14 mouse cellular contexts compared by ENCODE assay signal in the genomic region with DNA sequence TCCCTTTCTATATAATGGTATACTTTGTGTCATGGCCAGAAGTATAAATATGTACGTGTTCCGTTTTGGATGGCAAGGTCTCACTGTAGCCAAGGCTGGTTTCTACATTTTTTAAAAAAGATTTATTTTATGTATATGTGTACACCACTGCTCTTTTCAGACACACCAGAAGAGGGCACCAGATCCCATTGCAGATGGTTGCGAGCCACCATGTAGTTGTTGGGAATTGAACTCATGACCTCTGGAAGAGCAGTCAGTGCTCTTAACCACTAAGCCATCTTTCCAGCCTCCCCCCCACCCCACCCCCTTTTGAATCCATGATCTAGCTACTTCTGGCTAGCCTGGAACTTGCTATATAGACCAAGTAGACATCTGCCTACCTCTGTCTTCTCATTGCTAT. TPM values are rescaled to one million over a fixed set of nuclear protein-coding genes. Genes with fewer than 3 reads are reported as not detected.
A peak's percentile ranks its signal among the peaks of the same experiment; 100 is the strongest.
DNase-seq lines count a peak whose midpoint lies in the region; ATAC-seq and TF ChIP-seq lines count a peak whose summit lies in the region.
"Had no signal": no experiment of that assay in that cellular context is flagged by ENCODE, and none has a peak within 500 bp of the region (broad histone marks: within the 10 kb centered on the region; RNA-seq: fewer than 3 reads in every experiment).

No protein-coding gene starts in this region.

- ATAC-seq in liver, embryonic 13.5 days (ENCODE audit: low read depth), result no peak
- no peak for ATAC-seq in liver, embryonic 12.5 days
- ATAC-seq: activated CD4-positive, CD25-positive, alpha-beta regulatory T cell, adult 4 months had no signal

- no peaks in the 10 kb centered on the region for H3K9me3 ChIP-seq in heart, embryonic 10.5 days
- H3K9me3 ChIP-seq in liver, embryonic 13.5 days (replicated peaks), result no peaks in the 10 kb centered on the region
- no peaks in the 10 kb centered on the region for H3K9me3 ChIP-seq in liver, embryonic 12.5 days (replicated peaks)
- H3K9me3 ChIP-seq: hindbrain, embryonic 10.5 days had no signal

- intact Hi-C loops in heart, adult 2 months (cut with DNase I), result no loop called here

- H3K4me2 ChIP-seq in liver, embryonic 13.5 days, result peak overlapping the region; percentile 76
- no peak overlapping the region for H3K4me2 ChIP-seq in liver, embryonic 12.5 days

- DNase-seq in heart, adult 2 months, result no peak
- DNase-seq in heart, embryonic 10.5 days (ENCODE audit: low spot score), result no peak
- DNase-seq in liver, embryonic 13.5 days, result no peak
- DNase-seq in testis, postnatal 14 days (ENCODE audit: low spot score), result peak; percentile 6
- no peak for DNase-seq in testis, postnatal 10 days (ENCODE audit: low spot score)
- DNase-seq in cerebellum, postnatal 4 days (ENCODE audit: low spot score in 2 of 2), result no peak
- DNase-seq in Muller cell, postnatal 12 days (ENCODE audit: inconsistent ontology term), result no peak
- DNase-seq: adrenal gland, postnatal 36 days; cerebellum, postnatal 25 days; kidney, adult 11 months had no signal

- TF ChIP-seq CTCF in heart, adult 2 months (IDR thresholded peaks at IDR 0.05), result peak; percentile 62

- H3K36me3 ChIP-seq in heart, adult 2 months (ENCODE audit: control insufficient read depth, insufficient read depth, low read length), result no peaks in the 10 kb centered on the region
- peaks cover 39% of the 10 kb centered on the region for H3K36me3 ChIP-seq in heart, embryonic 10.5 days
- H3K36me3 ChIP-seq in liver, embryonic 13.5 days, result peaks cover 48% of the 10 kb centered on the region
- H3K36me3 ChIP-seq in liver, embryonic 12.5 days, result peaks cover 48% of the 10 kb centered on the region

- no peak overlapping the region for H3K9ac ChIP-seq in heart, adult 2 months (ENCODE audit: low read depth, low read length)
- H3K9ac ChIP-seq in liver, embryonic 13.5 days, result peak overlapping the region; percentile 81; the same call in 1 of the 2 replicates
- H3K9ac ChIP-seq in liver, embryonic 12.5 days, result no peak overlapping the region

- H3K27me3 ChIP-seq in heart, adult 2 months (ENCODE audit: control insufficient read depth, insufficient read depth, low read length), result no peaks in the 10 kb centered on the region
- H3K27me3 ChIP-seq in heart, embryonic 10.5 days (ENCODE audit: insufficient read depth, poor library complexity, severe bottlenecking), result no peaks in the 10 kb centered on the region
- no peaks in the 10 kb centered on the region for H3K27me3 ChIP-seq in liver, embryonic 13.5 days
- no peaks in the 10 kb centered on the region for H3K27me3 ChIP-seq in liver, embryonic 12.5 days (replicated peaks)

- no peak overlapping the region for H3K4me3 ChIP-seq in heart, adult 2 months
- H3K4me3 ChIP-seq in heart, embryonic 10.5 days, result no peak overlapping the region
- H3K4me3 ChIP-seq in liver, embryonic 13.5 days (replicated peaks), result no peak overlapping the region
- H3K4me3 ChIP-seq in liver, embryonic 12.5 days, result no peak overlapping the region
- H3K4me3 ChIP-seq: myocyte had no signal

- peaks cover 3% of the 10 kb centered on the region; the same call in 1 of the 2 replicates for H3K4me1 ChIP-seq in heart, adult 2 months (ENCODE audit: control insufficient read depth, insufficient read depth, low read length)
- peaks cover 15% of the 10 kb centered on the region for H3K4me1 ChIP-seq in heart, embryonic 10.5 days
- peaks cover 43% of the 10 kb centered on the region for H3K4me1 ChIP-seq in liver, embryonic 13.5 days (replicated peaks)
- H3K4me1 ChIP-seq in liver, embryonic 12.5 days, result peaks cover 43% of the 10 kb centered on the region

- no peak overlapping the region for H3K27ac ChIP-seq in heart, adult 2 months
- no peak overlapping the region for H3K27ac ChIP-seq in heart, embryonic 10.5 days
- no peak overlapping the region for H3K27ac ChIP-seq in liver, embryonic 13.5 days
- H3K27ac ChIP-seq in liver, embryonic 12.5 days, result no peak overlapping the region

- no peak for TF ChIP-seq EP300 in heart, adult 2 months (IDR thresholded peaks at IDR 0.05; ENCODE audit: insufficient read depth, low read depth, low read length)

- TF ChIP-seq POLR2A in heart, adult 2 months (IDR thresholded peaks at IDR 0.05; ENCODE audit: insufficient read depth, low read depth, low read length), result no peak

- 92% methylated on average over 3 of the region's 3 CpGs for WGBS in heart, adult 2 months
- 91% methylated on average over 3 of the region's 3 CpGs for WGBS in heart, embryonic 10.5 days
- 90% methylated on average over 3 of the region's 3 CpGs for WGBS in liver, embryonic 13.5 days (ENCODE audit: insufficient replicate concordance)
- WGBS in liver, embryonic 12.5 days (ENCODE audit: insufficient replicate concordance), result 82% methylated on average over 3 of the region's 3 CpGs

- H3K79me2 ChIP-seq in heart, adult 2 months (replicated peaks; ENCODE audit: control insufficient read depth, insufficient read depth, low read length), result no peaks in the 10 kb centered on the region

RNA-seq across cellular contexts. Expression of a gene that starts 2.2 kb away (rescaled TPM):
- total RNA-seq in heart, adult 2 months (2021), result 10 to 100 TPM; 13.2 to 13.3 TPM
- polyA plus RNA-seq in heart, adult 2 months (2012; rRNA removed), result 4.2 and 8.3 TPM in 2 replicates
- polyA plus RNA-seq in heart, embryonic 10.5 days (2016; fragmentation: Nextera tagmentation; extraction: Ambion mirVana), result 25.3 and 29.1 TPM in 2 replicates
- 8.0 and 8.8 TPM in 2 replicates for polyA plus RNA-seq in liver, embryonic 13.5 days (2015; fragmentation: Nextera tagmentation; extraction: Ambion mirVana)
- 14.2 and 15.0 TPM in 2 replicates for polyA plus RNA-seq in liver, embryonic 12.5 days (2016; fragmentation: Nextera tagmentation; extraction: Ambion mirVana)

RNA-seq across cellular contexts. Expression of a gene that starts 5.4 kb away (rescaled TPM):
- 10 to 100 TPM; 83.0 to 90.1 TPM for total RNA-seq in heart, adult 2 months (2021)
- 108 and 134 TPM in 2 replicates for polyA plus RNA-seq in heart, adult 2 months (2012; rRNA removed)
- polyA plus RNA-seq in heart, embryonic 10.5 days (2016; fragmentation: Nextera tagmentation; extraction: Ambion mirVana), result 911 and 1,091 TPM in 2 replicates
- 520 and 547 TPM in 2 replicates for polyA plus RNA-seq in liver, embryonic 13.5 days (2015; fragmentation: Nextera tagmentation; extraction: Ambion mirVana)
- 577 and 600 TPM in 2 replicates for polyA plus RNA-seq in liver, embryonic 12.5 days (2016; fragmentation: Nextera tagmentation; extraction: Ambion mirVana)

RNA-seq across cellular contexts. Expression of a gene that starts 17.6 kb away (rescaled TPM):
- 1 to 10 TPM; 1.8 TPM for total RNA-seq in heart, adult 2 months (2021)
- 5.3 and 5.6 TPM in 2 replicates for polyA plus RNA-seq in heart, adult 2 months (2012; rRNA removed)
- 56.5 and 58.3 TPM in 2 replicates for polyA plus RNA-seq in heart, embryonic 10.5 days (2016; fragmentation: Nextera tagmentation; extraction: Ambion mirVana)
- polyA plus RNA-seq in liver, embryonic 13.5 days (2015; fragmentation: Nextera tagmentation; extraction: Ambion mirVana), result 23.0 and 25.4 TPM in 2 replicates
- polyA plus RNA-seq in liver, embryonic 12.5 days (2016; fragmentation: Nextera tagmentation; extraction: Ambion mirVana), result 29.5 and 29.8 TPM in 2 replicates

RNA-seq across cellular contexts. Expression of a gene that starts 20.5 kb away (rescaled TPM):
- 100 to 1,000 TPM; 133 to 148 TPM for total RNA-seq in heart, adult 2 months (2021)
- polyA plus RNA-seq in heart, adult 2 months (2012; rRNA removed), result 138 and 144 TPM in 2 replicates
- polyA plus RNA-seq in heart, embryonic 10.5 days (2016; fragmentation: Nextera tagmentation; extraction: Ambion mirVana), result 66.2 and 71.7 TPM in 2 replicates
- 38.2 and 38.5 TPM in 2 replicates for polyA plus RNA-seq in liver, embryonic 13.5 days (2015; fragmentation: Nextera tagmentation; extraction: Ambion mirVana)
- 38.0 and 43.1 TPM in 2 replicates for polyA plus RNA-seq in liver, embryonic 12.5 days (2016; fragmentation: Nextera tagmentation; extraction: Ambion mirVana)

RNA-seq across cellular contexts. Expression of a gene that starts 21.9 kb away (rescaled TPM):
- total RNA-seq in heart, adult 2 months (2021), result 10 to 100 TPM; 12.8 to 18.6 TPM
- polyA plus RNA-seq in heart, adult 2 months (2012; rRNA removed), result 18.9 and 21.3 TPM in 2 replicates
- polyA plus RNA-seq in heart, embryonic 10.5 days (2016; fragmentation: Nextera tagmentation; extraction: Ambion mirVana), result 19.9 and 22.2 TPM in 2 replicates
- polyA plus RNA-seq in liver, embryonic 13.5 days (2015; fragmentation: Nextera tagmentation; extraction: Ambion mirVana), result 8.0 and 11.8 TPM in 2 replicates
- polyA plus RNA-seq in liver, embryonic 12.5 days (2016; fragmentation: Nextera tagmentation; extraction: Ambion mirVana), result 11.9 and 12.6 TPM in 2 replicates
